Mouse (Mus musculus) layer of hippocampus, adult 9-11 months (tissue): ENCODE measurements at regions not wholly inside any gene's neighbourhood (a gene's known extent, or its start where the extent isn't known, plus 50 kb on each side); places are given as distances from the start of the nearest gene placed in this dataset.

Experiments used
- DNase-seq: peaks from one replicate; pipeline ENCODE4 v3.0.0; 2022

- DNase-seq, result peak; percentile 48
Observed at GRCm38 (mm10) chr14:114869233-114869632, 222.8 kb upstream of the Gpc5 start.

- peak; percentile 16 for DNase-seq
Observed at GRCm38 (mm10) chr14:114875101-114875500, 216.9 kb upstream of the Gpc5 start.

- peak; percentile 32 for DNase-seq
Observed at GRCm38 (mm10) chr14:114876427-114876826, 215.6 kb upstream of the Gpc5 start.

DNA sequence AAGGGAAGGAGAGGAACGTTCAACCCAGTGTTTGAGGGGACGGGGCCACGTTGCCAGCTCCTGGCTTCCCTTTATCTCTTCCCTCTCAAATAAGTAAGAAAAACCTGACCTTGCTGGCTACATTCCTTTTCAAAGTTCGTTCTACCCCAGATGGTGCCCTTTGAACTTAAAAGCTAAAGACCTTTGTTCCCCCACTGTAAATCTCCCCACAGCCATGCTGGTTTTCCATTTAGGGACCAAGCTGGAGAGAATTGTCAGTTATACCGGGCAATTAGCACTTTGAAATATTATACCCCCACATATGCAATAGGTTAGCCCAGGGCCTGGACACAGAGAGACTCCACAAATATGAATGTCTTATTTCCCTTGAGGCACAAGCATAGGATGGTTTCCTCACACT, 214.5 kb upstream of the Gpc5 start:
- no peak for DNase-seq

DNA sequence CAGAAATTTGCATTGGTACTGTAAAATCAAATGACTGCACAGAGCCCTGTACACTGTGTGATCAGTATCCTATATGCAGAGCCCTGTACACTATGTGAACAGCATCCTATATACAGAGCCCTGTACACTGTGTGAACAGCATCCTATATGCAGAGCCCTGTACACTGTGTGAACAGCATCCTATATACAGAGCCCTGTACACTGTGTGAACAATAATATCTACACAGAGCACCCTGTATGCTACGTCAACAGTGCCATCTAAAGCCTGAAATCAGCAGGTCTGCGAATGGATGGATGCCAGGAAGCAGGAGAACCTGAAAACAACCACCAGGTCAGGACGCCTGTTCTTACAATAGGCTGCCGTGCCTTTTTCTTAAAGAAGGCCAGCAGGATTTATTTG, 211.7 kb upstream of the Gpc5 start:
- DNase-seq, result no peak

DNA sequence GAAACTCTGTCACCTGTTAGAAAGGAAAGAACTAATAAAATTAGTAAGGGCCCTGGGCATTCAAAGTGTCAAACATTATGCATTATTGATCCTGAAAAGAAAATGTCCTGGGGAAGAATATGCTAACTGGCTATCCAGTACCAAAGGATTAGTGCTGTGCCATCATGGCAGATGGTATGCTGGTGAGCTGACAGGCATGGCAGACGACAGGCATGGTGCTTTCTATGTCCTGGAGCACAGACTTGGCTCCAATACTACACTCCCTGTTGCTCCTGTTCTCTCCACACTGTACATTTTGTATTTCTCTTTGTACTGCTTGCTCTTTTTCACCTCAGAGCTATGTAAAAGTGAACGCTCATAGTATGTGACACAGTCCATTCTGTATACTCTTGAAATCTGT, 187.9 kb upstream of the Gpc5 start:
- DNase-seq, result no peak

DNA sequence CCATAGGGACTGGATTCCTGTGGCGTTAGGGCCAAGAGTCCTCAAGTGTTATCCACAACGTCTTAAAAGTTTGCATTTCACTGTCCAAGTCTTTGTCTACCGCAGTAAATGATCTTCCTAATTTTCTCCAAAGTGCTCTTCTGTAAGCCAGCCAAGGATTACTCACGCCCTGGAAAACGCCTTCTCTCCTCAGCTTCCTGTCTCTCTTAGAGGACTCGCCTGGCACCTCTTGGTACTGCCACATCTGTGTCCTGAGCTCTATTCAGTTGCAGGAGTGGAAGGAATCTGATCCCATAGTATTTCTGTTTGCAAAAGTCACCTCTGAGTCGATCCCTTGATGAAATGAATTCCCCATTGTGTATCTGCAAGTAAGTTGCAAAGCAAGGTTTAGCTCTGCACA, 179.7 kb upstream of the Gpc5 start:
- no peak for DNase-seq

DNA sequence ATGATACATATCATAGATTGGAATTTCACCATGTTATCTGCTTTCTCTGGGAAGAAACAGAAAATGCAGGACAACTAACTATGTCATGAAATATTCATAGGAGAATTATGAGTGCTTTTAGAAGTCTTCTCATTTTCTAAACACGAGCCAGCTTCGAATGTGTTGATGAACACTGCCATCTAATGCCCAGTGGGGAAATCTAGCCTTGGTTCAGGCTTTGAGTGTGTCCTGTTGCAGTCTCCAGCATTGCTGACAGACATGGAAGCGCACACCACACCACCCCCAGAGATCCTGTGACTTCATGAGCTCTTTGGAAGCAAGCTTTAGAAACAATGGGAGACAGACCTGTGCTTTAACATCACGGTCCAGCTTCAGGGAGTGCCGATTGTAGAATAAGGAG, 178.8 kb upstream of the Gpc5 start:
- DNase-seq, result peak; percentile 34

GRCm38 (mm10) chr14:114945744-114946143, 146.3 kb upstream of the Gpc5 start:
- DNase-seq, result no peak

DNA sequence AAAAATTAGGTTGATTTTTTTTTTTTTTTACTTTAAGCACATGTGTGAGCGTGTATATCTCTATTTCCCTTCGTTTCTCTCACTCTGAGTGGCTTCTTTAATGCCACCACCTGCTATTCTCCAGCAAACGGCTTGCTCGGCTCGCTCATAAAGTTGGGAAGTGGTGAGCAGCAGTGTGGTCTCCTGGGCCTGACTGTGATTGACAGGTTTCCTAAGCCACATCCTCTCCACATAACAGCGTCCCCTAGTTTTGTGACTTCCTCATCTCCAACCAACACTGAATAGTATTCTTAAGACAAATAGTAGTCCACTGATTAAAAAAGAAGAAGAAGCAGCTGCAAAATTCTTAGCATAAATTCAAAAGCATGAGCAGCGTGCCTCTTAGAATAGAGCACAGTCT, 145.7 kb upstream of the Gpc5 start:
- no peak for DNase-seq

DNA sequence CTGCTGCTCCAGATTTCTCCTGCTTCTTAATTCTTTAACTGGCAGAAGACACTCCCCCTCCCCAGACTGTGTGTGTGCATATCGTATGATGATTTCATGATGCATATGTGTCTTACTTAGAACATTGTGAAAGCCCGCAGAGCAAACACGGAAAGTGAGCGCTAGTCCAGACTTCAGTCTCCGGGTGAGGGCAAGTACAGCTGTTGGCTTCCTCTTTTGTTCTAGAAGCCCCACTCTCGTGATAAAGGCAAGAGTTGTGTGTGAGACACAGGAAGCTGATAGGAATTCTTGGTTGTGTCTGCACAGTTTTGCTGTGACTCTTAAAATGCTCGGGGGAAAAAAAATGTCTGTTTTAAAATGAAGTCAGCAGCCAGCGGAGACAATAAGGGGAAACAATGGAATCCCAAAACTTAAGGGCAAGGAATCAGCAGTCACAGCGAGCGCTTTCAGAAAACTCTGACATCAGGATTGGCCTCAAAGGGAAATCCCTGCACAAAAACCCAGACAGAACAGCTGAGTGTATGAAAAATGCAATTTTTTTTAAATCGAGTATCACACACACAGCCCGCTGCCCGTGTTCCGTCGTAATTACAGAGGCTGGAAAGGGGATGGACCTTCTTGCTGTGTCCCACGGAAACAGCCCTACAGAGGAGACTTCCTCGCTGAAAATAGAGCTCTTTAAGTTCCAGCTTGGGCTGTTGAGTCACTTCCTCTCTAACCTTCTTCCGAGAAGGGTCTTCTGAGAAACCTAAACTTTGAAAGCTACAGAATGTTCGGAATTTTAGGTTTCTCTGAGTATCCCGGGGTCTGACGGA, 143.5 kb upstream of the Gpc5 start:
- DNase-seq, result peak; percentile 9

DNA sequence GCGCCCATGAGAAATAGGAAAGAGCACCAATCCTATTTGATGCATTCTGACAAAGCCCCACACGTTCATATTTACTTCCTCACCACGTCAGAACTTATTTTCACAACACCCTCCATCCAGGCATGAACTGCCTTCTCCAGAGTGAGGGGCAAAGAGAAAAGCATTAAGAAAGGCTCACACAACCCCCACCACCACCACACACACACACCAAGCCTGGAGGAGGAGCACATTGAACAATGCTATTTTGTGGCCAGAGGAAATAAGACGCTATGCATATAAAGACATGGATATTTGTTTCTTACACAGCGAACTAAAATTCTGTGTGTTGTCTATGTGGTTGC, 142.9 kb upstream of the Gpc5 start:
- DNase-seq, result no peak

DNA sequence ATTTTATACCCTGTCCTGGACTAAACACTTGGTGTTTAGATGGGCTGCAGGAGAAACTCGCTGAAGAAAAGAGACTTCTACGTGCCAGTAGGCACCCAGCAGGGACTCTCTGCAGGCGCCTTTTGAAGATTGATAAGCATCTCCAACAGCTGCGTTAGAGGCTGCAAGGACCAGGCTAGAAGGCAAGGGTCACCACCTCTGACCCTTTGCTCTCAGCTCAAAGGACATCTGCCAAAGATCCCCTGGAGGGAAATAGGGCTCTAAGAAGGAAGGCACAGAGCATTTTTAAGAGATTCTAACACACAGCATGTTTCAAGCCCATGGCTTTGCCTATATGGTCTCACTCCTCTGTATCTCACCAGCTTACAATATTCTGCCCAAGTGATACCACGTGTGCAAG, 139.7 kb upstream of the Gpc5 start:
- DNase-seq, result no peak

GRCm38 (mm10) chr14:114953070-114953665, 138.8 kb upstream of the Gpc5 start:
- no peak for DNase-seq

GRCm38 (mm10) chr14:114954287-114954686, 137.7 kb upstream of the Gpc5 start:
- no peak for DNase-seq

- DNase-seq, result no peak
Observed at GRCm38 (mm10) chr14:114955572-114955971, 136.4 kb upstream of the Gpc5 start.

- no peak for DNase-seq
Observed at GRCm38 (mm10) chr14:114960273-114960672, 131.7 kb upstream of the Gpc5 start.

DNA sequence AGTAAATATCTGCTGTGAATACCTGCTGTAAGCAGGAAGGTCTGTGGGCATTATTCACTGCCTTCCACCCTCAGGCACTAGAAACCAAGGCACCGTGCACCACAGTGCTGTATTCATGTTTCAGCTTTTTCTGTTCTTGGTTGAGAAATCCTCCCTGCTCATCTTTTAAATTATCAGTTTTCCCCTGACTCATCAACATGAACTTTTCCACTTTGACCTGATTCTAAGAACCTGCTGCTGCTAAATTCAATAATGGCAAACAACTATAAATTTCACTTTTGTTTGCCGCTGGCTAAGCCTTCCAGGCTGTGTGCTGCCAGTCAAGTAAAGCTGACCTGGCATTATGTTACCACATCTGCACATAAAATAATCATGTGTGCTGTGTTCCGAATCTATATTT, 126.1 kb upstream of the Gpc5 start:
- DNase-seq, result no peak

- peak; percentile 17 for DNase-seq
Observed at GRCm38 (mm10) chr14:114969020-114969419, 123.0 kb upstream of the Gpc5 start.

DNA sequence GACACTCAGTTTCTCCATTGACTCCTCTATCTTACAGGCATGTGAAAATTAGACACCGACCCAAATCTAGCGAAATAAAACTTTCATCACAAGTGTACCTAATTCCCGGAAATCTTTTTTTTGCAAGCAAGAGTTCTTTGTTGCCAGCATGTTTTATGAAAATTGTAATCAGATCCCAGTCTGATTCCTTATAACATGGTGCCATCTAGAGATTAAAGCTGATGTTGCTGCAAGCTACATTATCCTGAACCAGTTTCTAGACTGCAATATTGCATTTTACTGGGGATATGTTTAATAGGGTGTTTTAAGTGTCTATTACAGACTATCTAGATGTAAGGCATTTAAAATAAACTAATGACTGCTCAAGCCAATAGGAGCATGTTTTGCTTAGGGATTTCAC, 110.9 kb upstream of the Gpc5 start:
- DNase-seq, result no peak

GRCm38 (mm10) chr14:115003223-115003622, 88.8 kb upstream of the Gpc5 start:
- DNase-seq, result no peak

DNA sequence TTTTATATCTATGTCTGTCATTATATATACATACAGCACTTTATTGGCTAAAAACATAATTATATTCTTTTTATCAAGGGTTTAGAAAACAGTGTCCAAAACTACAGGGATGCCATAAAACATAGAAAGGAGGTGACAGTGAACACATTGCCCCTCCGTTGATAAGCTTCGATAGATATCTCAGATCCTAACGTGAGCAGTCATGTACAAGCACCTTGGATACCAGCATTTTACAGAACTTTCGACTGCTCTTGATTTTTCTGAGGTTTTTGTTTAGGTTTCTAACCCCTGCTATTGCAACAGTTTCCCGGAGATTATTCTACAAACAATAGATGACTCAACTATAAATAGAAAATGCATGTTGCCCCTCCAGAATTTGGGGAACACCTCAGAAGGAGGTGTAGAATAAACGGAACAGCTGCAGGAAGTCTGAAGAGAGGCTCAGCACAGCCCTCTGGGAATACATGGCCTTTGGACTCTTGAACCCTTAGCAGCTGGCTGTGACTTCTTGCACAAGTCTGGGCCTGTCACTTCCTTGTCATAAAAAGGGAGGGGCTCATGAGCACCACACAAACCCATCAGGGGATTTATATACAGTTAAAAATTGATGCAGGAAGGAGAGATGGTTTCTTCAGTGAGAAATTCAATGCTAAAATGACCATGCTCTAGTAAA, 87.1 kb upstream of the Gpc5 start:
- DNase-seq, result no peak

GRCm38 (mm10) chr14:115010877-115011276, 81.1 kb upstream of the Gpc5 start:
- DNase-seq, result no peak

DNA sequence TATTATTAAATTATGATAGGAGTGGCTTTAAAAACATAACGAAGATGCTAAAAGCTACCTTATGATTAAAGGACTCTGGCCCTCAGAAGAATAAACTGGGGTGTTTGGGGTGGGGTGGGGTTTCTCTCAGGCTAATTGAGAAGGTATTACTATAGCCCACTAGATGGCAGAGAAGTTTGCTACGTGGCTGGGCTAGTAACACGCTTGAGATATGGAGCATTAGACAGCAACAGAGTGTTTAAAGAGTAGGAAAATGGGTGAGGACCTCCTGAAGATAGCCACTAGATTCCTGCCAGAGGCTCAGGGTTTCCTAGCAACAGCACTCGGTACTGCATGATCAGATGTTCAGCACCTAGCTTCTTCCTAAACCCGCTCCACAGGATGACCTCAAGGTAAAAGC, 76.7 kb upstream of the Gpc5 start:
- DNase-seq, result no peak
